Mouse (Mus musculus): ENCODE measurements around the gene Lhb.
"Not testable (repeated sequence)": the region's sequence is repeated elsewhere in the genome, so short reads cannot be mapped to it uniquely, and the experiment has no call there.

The Lhb gene

DNA sequence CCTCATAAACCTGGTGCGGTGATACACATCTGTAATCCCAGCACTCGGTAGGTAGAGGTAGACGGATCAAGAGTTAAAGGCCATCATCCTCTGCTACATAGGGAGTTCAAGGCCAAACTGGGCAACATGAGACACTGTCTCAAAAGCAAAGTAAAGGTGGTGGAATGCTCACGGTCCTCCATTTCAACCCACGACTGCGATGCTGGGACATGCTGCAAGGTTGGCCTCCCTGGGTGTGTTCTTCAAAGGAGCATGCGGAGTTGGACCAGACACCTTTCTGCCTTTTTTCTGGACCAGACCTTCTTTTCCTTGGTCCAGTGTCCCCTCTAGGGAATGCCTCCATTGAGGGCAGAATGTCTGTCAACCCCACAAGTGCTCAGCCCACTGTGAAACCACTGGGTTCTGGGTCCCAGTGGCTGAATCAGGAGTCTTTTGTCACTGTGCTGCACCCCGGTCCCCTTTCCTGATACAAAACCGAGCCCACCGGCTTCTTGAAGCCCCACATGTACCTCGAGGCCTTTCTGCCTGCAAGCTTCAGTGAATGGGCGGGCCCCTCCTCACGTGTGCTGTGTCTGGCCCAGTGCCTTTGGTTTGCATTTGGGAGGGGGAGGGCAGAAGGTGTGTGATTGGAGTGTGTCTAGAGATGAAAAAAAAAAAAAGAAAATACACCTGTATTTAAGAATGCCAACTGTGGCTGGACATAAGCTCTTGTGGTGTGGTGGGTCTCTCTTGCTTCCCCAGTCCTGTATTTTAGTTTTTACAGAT, 35.5 kb downstream of the Lhb start:
- no peak for DNase-seq

DNA sequence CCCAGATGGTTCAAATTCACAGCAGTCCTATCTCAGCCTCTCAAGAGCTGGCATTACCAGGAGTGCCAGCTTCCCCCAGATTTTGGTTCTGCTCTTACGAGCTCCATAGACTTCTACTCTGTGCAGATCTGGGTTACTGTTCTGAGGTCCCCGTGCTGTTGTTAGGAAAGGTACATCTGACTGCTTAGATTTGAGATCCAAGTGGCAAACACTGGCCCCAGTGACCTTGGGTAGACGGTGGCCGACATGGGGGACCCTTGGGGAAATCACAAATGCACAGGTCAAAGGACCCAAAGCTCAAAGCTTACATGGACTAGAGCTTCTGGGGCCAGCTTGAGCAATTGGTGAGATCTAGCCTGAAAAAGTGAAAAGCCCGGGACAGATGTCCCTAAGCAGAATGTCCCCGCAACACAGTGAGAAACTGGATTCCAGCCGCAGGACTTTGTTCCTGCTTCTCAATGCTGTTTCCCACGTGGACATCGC, 36.1 kb downstream of the Lhb start:
- no peak for DNase-seq

DNA sequence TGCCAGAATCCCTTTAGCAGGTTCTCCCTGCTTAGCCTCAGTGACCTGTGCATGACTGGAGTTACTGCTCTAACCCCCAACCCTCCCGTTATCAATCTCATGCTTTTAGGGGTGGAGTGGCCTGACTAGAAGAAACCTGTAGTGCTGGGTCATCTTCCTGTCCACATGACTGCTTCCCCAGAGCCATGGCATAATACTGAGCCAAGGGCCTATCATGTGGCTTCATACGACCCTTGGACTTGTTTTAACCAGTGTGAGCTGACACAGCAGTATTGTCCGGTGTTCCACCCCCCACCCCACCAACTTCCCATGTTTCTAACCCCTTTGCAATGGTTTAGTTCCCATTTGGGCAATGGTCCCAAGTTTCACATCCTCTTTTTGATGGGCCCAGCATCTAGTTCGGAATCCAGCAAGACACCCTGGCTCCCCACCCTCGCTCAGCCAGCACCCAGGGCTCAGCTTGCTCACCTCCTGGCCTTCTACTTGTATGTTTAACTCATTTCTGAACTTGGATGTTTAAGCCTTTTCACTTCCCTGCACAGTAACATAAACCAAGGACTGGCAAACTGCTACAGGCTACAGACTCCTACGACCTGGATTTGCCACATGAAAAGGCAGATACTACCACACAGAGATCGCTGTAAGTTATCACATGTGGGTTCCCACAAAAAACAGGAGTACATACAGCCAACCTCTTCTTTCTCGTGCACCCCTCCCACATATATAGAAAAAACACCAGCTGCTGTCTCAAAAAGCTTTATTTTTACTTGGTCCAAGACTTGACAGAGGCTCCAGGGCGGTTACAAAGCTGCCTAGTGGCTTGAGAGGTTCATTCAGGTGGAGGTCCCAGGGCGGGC, 36.8 kb downstream of the Lhb start:
- DNase-seq, result no peak

DNA sequence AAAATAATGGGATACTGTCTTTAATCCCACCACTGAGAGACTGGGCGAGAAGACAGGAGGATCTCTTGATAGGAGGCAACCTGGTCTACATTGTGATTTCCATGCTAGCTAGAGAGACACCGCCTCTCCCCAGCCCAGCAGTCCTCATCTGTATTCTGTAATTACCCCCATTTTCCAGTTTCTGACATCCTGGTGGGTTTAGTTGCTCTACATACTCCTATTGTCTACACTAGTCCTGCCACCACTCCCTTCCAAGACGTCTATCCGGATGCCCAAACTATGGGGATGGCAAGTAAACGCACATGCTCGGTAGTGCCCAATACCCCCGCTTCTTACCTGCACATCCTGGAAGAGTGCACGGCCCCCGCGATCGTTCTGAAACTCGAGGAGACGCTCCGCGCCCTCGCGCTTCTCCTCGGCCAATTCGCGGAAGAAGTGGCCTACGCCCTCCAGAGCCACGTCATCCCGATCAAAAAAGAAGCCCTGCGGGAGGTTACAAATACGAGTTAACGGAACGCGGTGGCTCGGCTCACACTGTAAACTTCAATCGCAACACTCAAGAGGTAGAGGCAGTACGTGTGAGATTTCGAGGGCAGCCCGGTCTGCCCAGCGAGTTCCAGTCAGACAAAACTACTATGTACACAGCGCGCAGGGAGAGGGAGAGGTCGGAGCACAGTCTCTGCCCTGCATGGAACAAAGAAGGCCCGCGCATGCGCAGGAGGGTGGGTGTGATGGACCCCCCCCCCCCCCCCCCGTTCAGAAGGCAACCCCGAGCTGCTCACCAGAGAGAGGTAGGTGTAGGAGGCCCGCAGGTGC, 38.3 kb downstream of the Lhb start:
- DNase-seq, result peak; percentile 80

DNA sequence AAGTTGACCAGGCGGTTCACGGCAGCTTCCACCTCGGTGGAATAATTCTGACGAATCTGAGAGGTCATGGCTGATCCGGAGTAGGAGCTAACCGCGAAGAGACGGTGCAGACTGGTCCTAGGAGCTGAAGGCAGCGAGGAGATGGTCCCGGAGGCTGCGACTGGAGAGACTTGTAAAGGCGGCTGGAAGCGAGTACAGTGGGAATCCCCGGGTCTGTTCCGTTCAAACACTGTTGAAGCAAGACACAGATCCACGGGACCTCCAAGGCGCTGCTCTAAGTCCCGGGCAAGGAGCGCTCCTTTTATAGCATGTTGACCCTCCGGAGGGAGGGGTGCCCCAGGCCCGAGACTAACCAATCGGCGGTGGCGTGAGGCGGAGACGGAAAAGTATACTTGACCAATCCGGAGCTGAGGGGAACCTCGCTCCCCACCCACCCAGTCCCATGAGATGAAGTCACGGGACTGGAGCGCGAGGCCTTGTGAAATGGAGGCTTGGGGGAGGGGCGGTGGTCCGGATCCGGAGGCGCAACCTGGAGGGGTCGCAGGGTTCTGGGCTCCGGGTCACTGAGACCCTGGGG, 39.0 kb downstream of the Lhb start, which contains the start of gene Ftl1:
Gene Ftl1, minus strand, starts transcription at position 321 of the 577 bp plus-strand sequence.
- DNase-seq, result peak; percentile 98

DNA sequence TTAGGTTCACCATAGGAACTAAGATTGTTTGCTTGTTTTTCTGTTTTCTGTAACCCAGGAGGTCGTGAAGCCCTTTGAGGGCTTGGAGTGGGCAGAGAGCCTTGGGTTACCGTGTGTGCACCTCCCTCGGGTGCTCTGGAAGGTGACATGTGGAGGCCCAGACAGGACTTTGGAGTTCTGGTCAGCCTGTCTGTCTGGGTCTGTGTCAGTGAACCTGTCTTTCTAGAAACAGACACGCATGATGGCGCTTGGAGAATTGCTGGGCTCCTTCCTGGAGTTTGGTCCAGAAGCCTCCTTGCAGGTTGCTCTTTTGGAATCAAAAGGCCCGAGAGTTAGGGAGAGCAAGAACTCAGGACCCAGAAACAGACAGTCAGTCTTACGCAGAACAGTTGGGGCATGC, 39.8 kb downstream of the Lhb start:
- peak; percentile 43 for DNase-seq

DNA sequence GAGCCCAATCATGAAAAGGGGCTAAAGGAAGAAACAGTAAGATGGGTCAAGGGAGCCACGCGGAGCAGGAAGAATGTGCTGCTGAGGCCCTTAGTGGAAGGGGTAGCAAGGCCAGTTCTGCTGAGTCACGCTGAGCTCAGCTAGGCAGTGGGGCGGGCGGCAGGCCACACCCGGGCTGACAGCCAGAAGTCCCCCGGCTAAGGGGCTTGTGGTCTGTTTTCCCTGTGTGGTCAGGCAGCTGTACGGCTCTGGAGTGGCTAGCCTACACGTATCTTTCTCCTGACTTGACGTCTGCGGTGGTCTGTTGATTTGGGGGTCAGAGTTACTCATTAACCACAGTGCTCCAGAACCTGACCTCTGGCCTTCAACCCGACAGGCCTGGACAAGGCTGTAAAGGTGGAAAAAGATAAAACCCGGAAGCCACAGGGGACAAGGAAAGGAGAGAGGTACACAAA, 40.3 kb downstream of the Lhb start:
- DNase-seq, result peak; percentile 61

DNA sequence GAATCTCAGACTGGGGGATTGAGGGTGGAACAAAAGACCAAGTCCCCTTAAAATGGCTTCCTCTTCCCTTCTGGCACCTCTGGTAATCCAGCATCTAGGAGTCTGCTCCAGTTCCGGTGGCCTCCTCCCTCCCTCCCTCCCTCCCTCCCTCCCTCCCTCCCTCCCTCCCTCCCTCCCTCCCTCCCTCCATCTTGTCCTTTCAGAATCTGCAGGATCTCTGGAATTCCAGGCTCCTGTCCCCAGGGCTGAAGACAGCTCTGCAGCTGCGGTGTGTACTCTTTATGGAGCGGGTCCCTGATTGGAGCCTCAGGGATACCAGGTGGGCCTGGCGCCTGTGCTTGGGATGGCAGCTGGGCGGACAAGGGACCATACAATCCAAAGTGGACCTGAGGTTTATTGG, 40.7 kb downstream of the Lhb start:
- DNase-seq, result no peak

DNA sequence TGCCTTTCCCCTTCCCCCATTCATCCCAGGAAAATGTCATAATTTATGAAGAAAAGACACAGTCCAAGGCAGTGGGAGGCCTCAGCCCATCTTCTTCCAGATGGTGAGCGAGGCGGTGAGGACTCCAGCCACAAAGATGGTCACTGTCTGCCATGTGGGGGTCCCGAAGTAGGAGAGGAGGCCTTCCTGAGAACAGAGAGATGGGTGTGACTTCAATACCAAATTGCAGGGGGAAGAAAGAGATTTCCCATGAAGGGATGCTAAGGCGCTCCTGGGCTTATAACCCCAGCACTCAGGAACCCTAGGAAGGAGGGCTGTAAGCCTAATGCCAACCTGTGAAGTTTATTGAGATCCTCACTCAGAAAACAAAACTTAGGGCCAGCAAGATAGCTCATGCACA, 41.2 kb downstream of the Lhb start:
- no peak for DNase-seq

DNA sequence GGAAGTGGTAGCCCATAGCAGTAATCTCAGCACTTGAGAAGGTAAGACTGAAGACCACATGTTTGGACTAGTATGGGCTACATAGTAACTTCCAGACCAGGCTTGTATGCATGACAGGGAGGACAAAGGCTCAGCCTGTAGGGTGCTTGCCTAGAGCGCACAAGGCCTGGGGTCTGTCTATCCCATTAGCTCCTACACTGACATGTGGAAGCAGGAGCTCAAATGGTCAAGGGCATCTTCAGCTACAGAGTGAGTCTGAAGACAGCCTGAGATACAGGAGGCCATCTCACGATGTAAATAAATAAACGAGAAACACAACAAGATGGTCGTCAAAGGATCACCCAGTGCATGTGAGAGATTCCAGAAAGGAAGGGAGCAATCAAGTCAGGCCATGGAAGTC, 41.7 kb downstream of the Lhb start:
- no peak for DNase-seq

DNA sequence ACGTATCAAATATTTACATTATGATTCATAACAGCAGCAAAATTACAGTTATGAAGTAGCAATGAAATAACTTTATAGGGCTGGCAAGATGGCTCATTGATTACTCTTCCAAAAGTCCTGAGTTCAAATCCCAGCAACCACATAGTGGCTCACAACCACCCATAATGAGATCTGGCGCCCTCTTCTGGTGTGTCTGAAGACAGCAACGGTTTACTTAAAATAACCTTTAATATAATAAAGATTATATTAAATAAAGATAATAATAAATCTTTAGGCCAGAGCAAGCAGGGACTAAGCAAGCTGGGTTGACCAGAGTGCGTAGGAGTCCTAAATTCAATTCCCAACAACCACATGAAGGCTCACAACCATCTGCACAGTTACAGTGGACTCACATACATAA, 42.2 kb downstream of the Lhb start:
- DNase-seq, result not testable (repeated sequence)

DNA sequence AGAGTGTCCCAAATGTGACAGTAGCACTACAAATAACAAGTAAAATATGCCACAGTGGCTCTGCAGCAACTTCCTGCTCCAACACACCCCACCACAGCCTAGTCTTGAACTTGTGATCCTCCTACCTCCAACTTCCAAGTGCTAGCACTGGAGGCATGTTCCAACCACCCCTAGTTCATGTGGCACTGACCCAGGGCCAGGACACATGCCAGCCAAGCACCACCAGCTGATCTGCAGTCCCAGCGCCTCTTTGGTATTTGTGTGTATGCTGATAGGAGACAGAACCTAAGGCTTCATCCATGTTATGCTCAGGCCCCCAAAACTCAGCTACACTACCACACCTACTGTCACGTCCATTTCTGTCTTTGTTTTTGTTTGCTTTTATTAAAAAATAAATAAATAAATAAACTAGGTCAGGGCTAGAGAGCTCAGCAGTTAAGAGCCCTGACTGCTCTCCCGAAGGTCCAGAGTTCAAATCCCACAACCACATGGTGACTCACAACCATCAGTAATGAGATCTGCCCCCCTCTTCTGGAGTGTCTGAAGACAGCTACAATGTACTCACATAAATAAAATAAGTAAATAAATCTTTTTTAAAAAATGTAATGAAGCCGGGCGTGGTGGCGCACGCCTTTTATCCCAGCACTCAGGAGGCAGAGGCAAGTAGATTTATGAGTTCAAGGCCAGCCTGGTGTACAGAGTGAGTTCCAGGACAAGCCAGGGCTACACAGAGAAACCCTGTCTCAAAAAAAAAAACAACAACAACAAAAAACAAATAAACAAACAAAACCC, 43.6 kb downstream of the Lhb start:
- no peak for DNase-seq

DNA sequence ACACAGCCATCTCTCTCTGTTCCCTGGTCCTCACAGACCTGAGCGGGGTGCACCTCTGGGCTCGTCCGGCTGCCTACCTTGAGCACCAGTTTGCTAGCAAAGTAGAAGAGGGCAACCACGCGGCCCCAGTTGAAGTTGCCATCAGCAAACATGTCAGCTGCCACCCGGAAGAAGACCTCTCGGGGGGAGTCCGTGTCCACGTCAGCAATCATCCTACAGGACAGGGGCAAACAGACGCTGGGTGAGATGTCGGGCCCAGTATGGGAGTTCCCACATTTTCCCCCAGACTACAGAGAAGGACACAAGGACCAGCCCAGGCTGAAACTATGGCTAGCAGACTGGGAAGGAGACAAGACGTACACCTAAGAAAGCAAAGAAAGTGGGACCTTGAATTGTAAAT, 44.5 kb downstream of the Lhb start:
- no peak for DNase-seq

DNA sequence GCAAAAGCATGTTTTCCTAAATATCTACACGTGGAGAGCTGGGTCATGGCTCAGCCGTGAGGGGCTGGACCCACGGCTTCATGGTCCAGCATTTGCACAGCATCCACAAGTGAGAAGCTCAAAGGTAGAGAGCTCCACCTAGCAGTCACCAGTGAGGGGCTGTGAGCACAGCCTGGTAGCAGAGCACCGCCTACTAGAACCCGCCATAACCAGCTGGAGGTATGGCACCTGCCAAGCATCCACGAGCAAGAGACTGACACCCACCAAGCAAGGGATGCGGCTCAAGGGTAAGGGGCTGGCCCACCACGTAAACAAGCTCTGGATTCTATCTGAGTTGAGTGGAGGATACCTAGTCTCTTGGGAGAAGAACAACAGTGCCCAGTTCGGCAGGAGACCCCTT, 44.9 kb downstream of the Lhb start:
- DNase-seq, result peak; percentile 64

DNA sequence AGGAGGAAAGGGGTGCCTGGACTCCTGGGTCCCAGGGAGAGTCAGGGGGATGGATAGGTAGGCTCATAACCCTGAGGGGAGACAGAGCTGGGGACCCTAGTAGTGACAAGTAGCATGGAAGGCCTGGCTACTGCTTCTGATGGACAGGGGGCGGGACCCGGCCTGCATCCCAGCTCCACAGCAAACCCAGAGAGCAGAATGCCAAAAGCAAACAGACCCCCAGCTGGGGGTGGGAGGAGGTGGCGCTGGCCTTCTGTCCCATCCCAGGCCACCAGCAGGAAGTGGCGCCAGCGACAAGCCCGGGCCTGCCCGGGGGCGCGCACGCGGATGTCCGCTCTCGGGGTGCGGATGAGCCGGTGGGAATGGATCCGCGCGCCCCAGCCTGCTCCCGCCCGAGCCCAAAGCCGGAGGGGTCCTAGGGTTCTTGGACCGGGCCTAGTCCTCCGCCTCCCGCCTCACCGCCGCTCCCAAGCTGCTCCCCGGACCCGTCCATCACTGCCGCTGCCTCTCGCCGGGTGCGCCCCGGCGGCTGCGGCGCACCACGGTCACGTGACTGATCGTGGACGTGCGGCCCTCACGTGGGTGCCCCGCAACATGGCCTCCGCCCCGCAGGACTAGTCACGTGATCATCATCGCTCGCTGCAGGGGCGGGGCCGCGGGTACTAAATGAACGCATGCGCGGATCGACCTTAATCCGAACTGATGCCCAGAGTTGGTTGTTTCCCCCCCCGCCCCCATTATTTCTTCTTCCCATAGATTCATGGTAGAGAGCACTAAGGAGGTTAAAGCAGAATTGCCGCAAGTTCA, 45.9 kb downstream of the Lhb start, which contains the start of gene Bax:
Gene Bax, minus strand, starts transcription at position 616 of the 807 bp plus-strand sequence.
- peak; percentile 98 for DNase-seq

DNA sequence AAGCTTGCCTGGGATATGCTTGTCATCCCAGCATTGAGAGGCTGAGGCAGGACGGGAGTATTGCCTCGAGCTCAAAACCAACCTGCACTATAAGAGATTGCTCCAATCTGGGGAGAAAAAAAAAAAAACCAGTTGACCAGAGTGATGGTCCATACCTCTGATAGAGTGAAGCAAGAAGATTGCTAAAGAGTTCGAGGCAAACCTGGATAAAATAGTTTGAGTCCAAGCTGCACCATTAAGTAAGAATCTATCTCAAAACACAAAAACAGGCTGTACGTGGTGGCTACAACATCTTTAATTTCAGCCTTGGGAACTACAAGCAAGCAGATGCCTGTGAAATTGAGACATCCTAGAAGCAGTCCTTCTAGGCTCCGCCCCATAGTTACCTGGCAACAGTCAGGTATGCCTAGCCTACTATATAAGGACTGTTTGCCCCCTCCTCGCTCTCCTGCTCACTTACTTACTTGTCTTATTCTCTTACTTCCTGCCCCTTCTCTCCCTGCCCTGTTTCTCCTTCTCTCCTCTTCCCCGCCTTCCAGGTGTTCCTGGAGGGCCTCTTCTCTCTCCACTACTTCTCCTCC, 46.6 kb downstream of the Lhb start:
- DNase-seq, result peak; percentile 54

DNA sequence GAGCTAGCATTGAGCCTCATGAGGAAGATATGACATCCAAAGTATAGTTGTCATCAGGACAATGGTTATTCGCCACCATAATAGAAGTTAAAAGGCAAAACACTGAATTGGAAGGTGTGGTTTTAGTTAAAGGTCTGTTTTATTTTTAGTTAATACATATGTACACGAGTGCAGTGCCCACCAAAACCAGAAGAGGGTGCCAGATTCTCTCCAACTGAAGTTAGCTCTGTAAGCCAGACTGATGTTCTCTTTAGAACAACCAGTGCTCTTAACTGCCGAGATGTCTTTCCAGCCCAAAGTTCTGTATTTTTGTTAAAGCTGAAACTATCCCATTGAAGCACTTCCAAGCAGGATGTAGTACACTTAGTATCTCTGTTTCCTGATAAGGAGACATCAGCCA, 50.2 kb downstream of the Lhb start:
- DNase-seq, result peak; percentile 47

All from cerebellum, adult 11-12 months (tissue).